Comparison of ENCODE assay signal across 10 mouse cellular contexts in genomic region chr11:120627468-120628300, GRCm38 (mm10). TPM values are rescaled to one million over a fixed set of nuclear protein-coding genes. Genes with fewer than 3 reads are reported as not detected.
A peak's percentile ranks its signal among the peaks of the same experiment; 100 is the strongest.
DNase-seq lines count a peak whose midpoint lies in the region; ATAC-seq and TF ChIP-seq lines count a peak whose summit lies in the region.
"Had no signal": no experiment of that assay in that cellular context is flagged by ENCODE, and none has a peak within 500 bp of the region (broad histone marks: within the 10 kb centered on the region; RNA-seq: fewer than 3 reads in every experiment).

No protein-coding gene starts in this region.

- ATAC-seq in heart, embryonic 16.5 days (replicated peaks; ENCODE audit: extremely low read depth, insufficient read depth, low FRiP score): no peak
- ATAC-seq: forebrain, postnatal 0 days had no signal

- DNase-seq in heart, postnatal 36 days: no peak
- DNase-seq in A20 (ENCODE audit: low read depth, low spot score): peak; percentile 87
- peak; percentile 85 for DNase-seq in naive thymus-derived CD4-positive, alpha-beta T cell, adult 2 months (ENCODE audit: low read depth)
- DNase-seq in frontal cortex, adult 2 months (ENCODE audit: extremely low spot score in 1 of 2, low spot score in 1 of 2): no peak
- DNase-seq in gastrocnemius, postnatal 36 days: no peak
- no peak for DNase-seq in frontal cortex, postnatal 25 days (ENCODE audit: low spot score in 2 of 2)
- DNase-seq: forebrain, postnatal 0 days had no signal

- peaks cover 8% of the 10 kb centered on the region for H3K36me3 ChIP-seq in heart, embryonic 16.5 days (ENCODE audit: control insufficient read depth, insufficient read depth)

- H3K27ac ChIP-seq in heart, embryonic 16.5 days (ENCODE audit: low read length): 0 out of 2 replicates have a peak overlapping the region, but pooled peaks have one; percentile 34
- peak overlapping the region; percentile 53 for H3K27ac ChIP-seq in bone marrow, adult 2 months (ENCODE audit: control insufficient read depth, insufficient read depth, low read depth, low read length, poor library complexity)
- H3K27ac ChIP-seq: lung, embryonic 15.5 days had no signal

- intact Hi-C loops in heart, postnatal 36 days (cut with DNase I): loop anchor here (5.0 kb wide), 1 partner anchor 45 kb away; the partner anchor contains the start of gene Aspscr1
- intact Hi-C loops in gastrocnemius, postnatal 36 days (cut with DNase I): no loop called here

- H3K4me3 ChIP-seq in heart, embryonic 16.5 days (ENCODE audit: low read length): no peak overlapping the region
- H3K4me3 ChIP-seq in bone marrow, adult 2 months (replicated peaks; ENCODE audit: control insufficient read depth, low read depth, low read length): peak overlapping the region; percentile 49
- H3K4me3 ChIP-seq: lung, embryonic 15.5 days had no signal

- no peaks in the 10 kb centered on the region for H3K9me3 ChIP-seq in heart, embryonic 16.5 days (replicated peaks; ENCODE audit: control insufficient read depth, low read length)
- H3K9me3 ChIP-seq: lung, embryonic 15.5 days had no signal

- TF ChIP-seq CTCF in bone marrow, adult 2 months (IDR thresholded peaks at IDR 0.05; ENCODE audit: control insufficient read depth, insufficient read depth, low read length): no peak

- peak overlapping the region; percentile 26; the same call in 1 of the 2 replicates for H3K9ac ChIP-seq in heart, embryonic 16.5 days (ENCODE audit: low read length)
- H3K9ac ChIP-seq: forebrain, postnatal 0 days; lung, embryonic 15.5 days had no signal

- peak; percentile 22; the same call in 1 of the 2 replicates for TF ChIP-seq POLR2A in bone marrow, adult 2 months (IDR thresholded peaks at IDR 0.05; ENCODE audit: borderline replicate concordance, control insufficient read depth, low read depth, low read length)

- H3K27me3 ChIP-seq in heart, embryonic 16.5 days (ENCODE audit: control insufficient read depth, insufficient read depth, low read length): no peaks in the 10 kb centered on the region
- H3K27me3 ChIP-seq: lung, embryonic 15.5 days had no signal

- peaks cover 44% of the 10 kb centered on the region for H3K4me1 ChIP-seq in heart, embryonic 16.5 days (ENCODE audit: control insufficient read depth, insufficient read depth, low read length)
- H3K4me1 ChIP-seq in bone marrow, adult 2 months (ENCODE audit: control insufficient read depth, insufficient read depth, low read length): peaks cover 13% of the 10 kb centered on the region

- peak overlapping the region; percentile 15; the same call in 1 of the 2 replicates for H3K4me2 ChIP-seq in heart, embryonic 16.5 days (ENCODE audit: low read depth, low read length)
- H3K4me2 ChIP-seq: lung, embryonic 15.5 days had no signal

- WGBS in heart, embryonic 16.5 days: 82% methylated on average over 22 of the region's 22 CpGs
- 11% methylated on average over 22 of the region's 22 CpGs for WGBS in bone marrow, adult 2 months

RNA-seq across cellular contexts. Expression of gene Sirt7, which starts 2.6 kb away (rescaled TPM):
- polyA plus RNA-seq in heart, embryonic 16.5 days (2015; fragmentation: Nextera tagmentation; extraction: Ambion mirVana): 21.1 and 28.1 TPM in 2 replicates
- 10 to 100 TPM; 10.0 to 10.1 TPM for total RNA-seq in heart, postnatal 36 days (2021)
- 67.9 and 138 TPM in 2 replicates for polyA plus RNA-seq in bone marrow, adult 2 months (2011; ENCODE audit: insufficient read depth, insufficient read length, low replicate concordance, missing spikeins)
- polyA plus RNA-seq in frontal cortex, adult 2 months (2012; rRNA removed): 99.4 and 101 TPM in 2 replicates
- total RNA-seq in gastrocnemius, postnatal 36 days (2021): 1 to 10 TPM; 4.5 TPM

RNA-seq across cellular contexts. Expression of gene Mafg, which starts 5.7 kb away (rescaled TPM):
- polyA plus RNA-seq in heart, embryonic 16.5 days (2015; fragmentation: Nextera tagmentation; extraction: Ambion mirVana): 14.7 and 19.1 TPM in 2 replicates
- 10 to 100 TPM; 39.3 to 43.8 TPM for total RNA-seq in heart, postnatal 36 days (2021)
- polyA plus RNA-seq in bone marrow, adult 2 months (2011; ENCODE audit: insufficient read depth, insufficient read length, low replicate concordance, missing spikeins): 61.7 and 86.9 TPM in 2 replicates
- polyA plus RNA-seq in frontal cortex, adult 2 months (2012; rRNA removed): 79.9 and 84.5 TPM in 2 replicates
- 10 to 100 TPM; 48.3 to 53.7 TPM for total RNA-seq in gastrocnemius, postnatal 36 days (2021)

RNA-seq across cellular contexts. Expression of gene Pcyt2, which starts 9.9 kb away (rescaled TPM):
- 109 and 117 TPM in 2 replicates for polyA plus RNA-seq in heart, embryonic 16.5 days (2015; fragmentation: Nextera tagmentation; extraction: Ambion mirVana)
- total RNA-seq in heart, postnatal 36 days (2021): 10 to 100 TPM; 48.2 to 54.6 TPM
- 45.4 and 46.8 TPM in 2 replicates for polyA plus RNA-seq in bone marrow, adult 2 months (2011; ENCODE audit: insufficient read depth, insufficient read length, low replicate concordance, missing spikeins)
- 252 and 254 TPM in 2 replicates for polyA plus RNA-seq in frontal cortex, adult 2 months (2012; rRNA removed)
- 10 to 100 TPM; 26.7 to 33.5 TPM for total RNA-seq in gastrocnemius, postnatal 36 days (2021)

RNA-seq across cellular contexts. Expression of gene Pycr1, which starts 15.9 kb away (rescaled TPM):
- polyA plus RNA-seq in heart, embryonic 16.5 days (2015; fragmentation: Nextera tagmentation; extraction: Ambion mirVana): 15.2 and 18.5 TPM in 2 replicates
- total RNA-seq in heart, postnatal 36 days (2021): 1 to 10 TPM; 1.2 to 1.3 TPM
- 2.3 TPM in 1 of 2 replicates, not detected in the other for polyA plus RNA-seq in bone marrow, adult 2 months (2011; ENCODE audit: insufficient read depth, insufficient read length, low replicate concordance, missing spikeins)
- polyA plus RNA-seq in frontal cortex, adult 2 months (2012; rRNA removed): 3.2 and 3.7 TPM in 2 replicates
- total RNA-seq in gastrocnemius, postnatal 36 days (2021): 1 to 10 TPM; 3.2 to 5.8 TPM

RNA-seq across cellular contexts. Expression of gene Npb, which starts 19.4 kb away (rescaled TPM):
- polyA plus RNA-seq in heart, embryonic 16.5 days (2015; fragmentation: Nextera tagmentation; extraction: Ambion mirVana): 13.6 and 15.5 TPM in 2 replicates
- total RNA-seq in heart, postnatal 36 days (2021): not detected
- polyA plus RNA-seq in bone marrow, adult 2 months (2011; ENCODE audit: insufficient read depth, insufficient read length, low replicate concordance, missing spikeins): 3.8 TPM in 1 of 2 replicates, not detected in the other
- 0.84 and 1.2 TPM in 2 replicates for polyA plus RNA-seq in frontal cortex, adult 2 months (2012; rRNA removed)
- not detected for total RNA-seq in gastrocnemius, postnatal 36 days (2021)
- total RNA-seq: forebrain, postnatal 0 days had no signal

Comparison
In these comparisons a context has a peak if more than half of its experiments do, and no peak if none do; other contexts are left out.
1. DNase-seq: peak in A20 (single experiment) and naive thymus-derived CD4-positive, alpha-beta T cell, adult 2 months (single experiment); none in heart, postnatal 36 days (0 of 2), frontal cortex, adult 2 months (0 of 2), gastrocnemius, postnatal 36 days (0 of 2) and frontal cortex, postnatal 25 days (0 of 2).